Mouse (Mus musculus): Measurements from ENCODE around the gene Ephb2.

GRCm38 (mm10) chr4:136772952-136773584 is 62.7 kb downstream of the Ephb2 start:
- no peak for TF ChIP-seq CTCF (IDR thresholded peaks at IDR 0.05; ENCODE audit: low read depth)
- TF ChIP-seq EP300 (IDR thresholded peaks at IDR 0.05; ENCODE audit: low read depth): no peak
